Mouse (Mus musculus): ENCODE data around the gene Rap1gap2.

Rap1gap2 gene

GRCm38 (mm10) chr11:74610545-74611176 lies at the start of gene Rap1gap2:
Gene Rap1gap2 (minus strand): TSS chr11:74610915.
- in situ Hi-C loops (cut with MboI, MseI), result no loop called here

GRCm38 (mm10) chr11:74660336-74660735 lies 49.6 kb upstream of the Rap1gap2 start:
- in situ Hi-C loops (cut with MboI, MseI), result loop anchor here (5.0 kb wide), 1 partner anchor 52 kb away; no protein-coding TSS in a partner anchor

DNA sequence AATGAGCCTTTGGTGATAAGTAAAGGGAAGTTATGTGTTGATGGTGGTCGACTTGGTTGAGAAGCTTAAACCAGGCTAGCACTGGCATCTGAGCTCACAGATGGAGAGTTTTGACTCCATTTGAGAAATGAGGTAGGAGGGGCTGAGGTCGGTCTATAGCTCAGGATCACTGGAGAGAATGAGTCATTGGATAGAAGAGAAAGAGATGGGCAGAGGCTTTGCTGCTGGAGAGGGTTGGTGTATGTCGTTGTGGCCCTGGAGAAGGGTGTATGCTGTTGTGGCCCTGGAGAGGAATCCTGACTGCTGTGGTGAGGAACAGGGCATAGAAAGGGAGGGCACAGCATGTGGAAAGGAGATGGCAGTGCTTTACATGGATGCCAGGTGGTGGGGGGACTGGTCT lies 45.2 kb upstream of the Rap1gap2 start:
- in situ Hi-C loops (cut with MboI, MseI), result no loop called here

DNA sequence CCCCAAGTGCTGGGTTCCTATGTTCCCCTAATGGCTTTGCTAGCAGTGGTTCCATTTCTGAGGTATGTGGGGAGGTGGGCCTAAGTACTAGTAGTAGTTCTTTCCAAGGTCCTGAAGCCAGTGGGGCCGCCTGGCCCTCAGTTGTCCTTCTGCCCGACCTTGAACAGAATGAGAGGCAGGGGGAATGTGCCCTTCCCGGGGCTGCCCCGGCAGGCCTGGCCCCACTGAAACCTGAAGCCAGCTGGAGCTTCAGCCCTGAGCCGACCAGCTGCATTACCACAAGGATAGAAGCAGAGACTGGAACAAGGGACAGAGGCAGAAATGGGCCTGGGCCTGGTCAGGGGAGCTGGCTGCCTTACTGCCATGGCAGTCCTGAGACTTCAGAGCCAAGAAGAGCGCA lies 42.7 kb upstream of the Rap1gap2 start:
- in situ Hi-C loops (cut with MboI, MseI), result no loop called here

DNA sequence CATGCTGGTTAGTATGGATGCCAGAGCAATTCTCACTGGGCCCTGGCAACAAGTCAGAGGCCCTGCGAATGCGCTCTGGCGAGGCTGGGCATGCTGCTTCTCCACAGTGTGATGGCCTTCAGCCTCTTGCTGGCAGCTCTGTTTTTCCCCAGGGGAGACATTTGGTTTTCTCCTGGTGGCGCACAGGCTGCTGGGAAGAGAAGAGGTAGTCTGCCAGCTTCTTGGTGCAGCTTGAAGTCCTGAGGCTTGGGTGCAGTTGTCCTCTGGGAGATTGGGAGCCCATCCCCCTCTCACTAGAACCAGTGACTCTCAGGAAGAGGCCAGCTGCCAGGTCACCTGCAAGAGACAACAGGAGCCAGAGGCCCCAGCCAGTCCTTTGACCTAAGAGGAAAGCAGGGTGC lies 42.1 kb upstream of the Rap1gap2 start:
- in situ Hi-C loops (cut with MboI, MseI), result no loop called here

- in situ Hi-C loops (cut with MboI, MseI), result no loop called here
Observed at GRCm38 (mm10) chr11:74650576-74651100, 39.9 kb upstream of the Rap1gap2 start.

DNA sequence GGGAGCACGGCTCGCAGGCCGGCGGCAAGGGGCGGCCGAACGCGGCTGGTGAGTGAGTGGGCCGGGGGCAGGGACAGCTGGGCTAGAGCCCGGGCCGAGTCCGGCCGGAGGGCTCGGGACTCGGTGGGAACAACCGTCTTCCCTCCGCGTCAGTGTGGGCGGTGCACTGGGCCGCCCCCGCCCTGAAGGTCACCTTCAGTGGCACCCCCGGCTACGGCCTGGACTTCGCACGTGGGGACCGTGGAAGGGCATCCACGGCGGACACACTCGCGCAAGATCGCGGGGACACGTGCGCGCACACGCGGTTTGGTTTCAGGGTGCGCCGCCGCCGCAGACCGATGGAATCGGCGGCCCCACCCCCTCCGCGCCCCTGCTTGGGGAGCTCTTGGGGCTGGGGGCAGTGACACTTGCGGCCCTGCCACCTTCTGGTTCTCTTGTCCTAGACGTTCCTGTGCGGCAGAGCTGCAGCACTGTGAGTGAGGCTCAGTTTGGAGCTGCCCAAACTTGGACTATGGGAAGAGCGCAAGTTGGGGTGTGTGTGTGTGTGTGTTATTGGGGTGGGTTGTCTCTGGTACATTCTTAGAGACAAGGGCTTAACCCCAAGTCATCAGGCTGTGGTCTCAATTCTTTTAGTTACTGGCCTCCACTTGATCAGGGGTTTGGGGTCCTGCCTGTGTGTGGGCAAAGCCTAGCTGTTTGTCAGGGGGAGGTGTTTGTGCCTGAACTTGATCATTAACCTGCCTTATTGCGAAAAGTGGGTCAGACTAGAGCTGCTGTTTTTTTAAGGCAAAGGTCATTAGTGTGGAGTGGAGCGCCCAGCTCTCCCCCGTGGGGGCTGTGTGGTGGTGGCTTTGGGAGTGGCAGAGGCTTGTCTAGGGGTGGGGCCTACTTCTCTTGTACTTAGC lies 39.2 kb upstream of the Rap1gap2 start:
- in situ Hi-C loops (cut with MboI, MseI), result no loop called here

DNA sequence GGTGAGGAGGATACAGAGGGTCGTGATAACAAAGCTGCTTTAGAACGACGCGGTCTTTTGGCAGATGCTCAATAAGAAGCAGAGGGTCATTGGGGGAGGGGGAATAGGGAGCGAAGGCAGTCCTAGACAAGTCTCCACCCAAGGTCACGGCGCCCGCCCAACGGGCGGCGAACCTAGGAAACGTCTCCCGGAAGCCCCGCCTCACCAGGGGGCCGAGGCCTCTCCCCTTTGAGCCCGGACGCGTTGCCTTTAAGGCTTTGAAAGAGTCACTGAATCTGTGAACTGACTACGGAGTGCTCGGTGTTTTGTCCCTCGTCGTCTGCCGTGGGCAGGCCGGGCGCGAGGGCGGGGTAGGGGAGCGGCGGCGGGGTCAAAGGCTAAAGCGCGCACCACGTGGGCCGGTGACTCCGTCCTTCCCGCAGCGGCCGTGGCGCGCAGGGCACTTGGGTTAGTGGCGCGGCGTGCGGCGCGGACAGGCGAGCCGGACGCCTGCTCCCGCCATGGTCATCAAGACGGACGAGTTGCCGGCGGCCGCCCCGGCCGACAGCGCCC lies 38.5 kb upstream of the Rap1gap2 start, which contains the start of gene Cluh:
Cluh (plus strand) TSS at position 401 of the 552 bp plus-strand sequence.
- in situ Hi-C loops (cut with MboI, MseI), result no loop called here

- in situ Hi-C loops (cut with MboI, MseI), result no loop called here
Observed at GRCm38 (mm10) chr11:74648676-74649075, 38.0 kb upstream of the Rap1gap2 start.

GRCm38 (mm10) chr11:74647966-74648365 lies 37.3 kb upstream of the Rap1gap2 start:
- in situ Hi-C loops (cut with MboI, MseI), result no loop called here

GRCm38 (mm10) chr11:74639628-74640027 lies 28.9 kb upstream of the Rap1gap2 start:
- in situ Hi-C loops (cut with MboI, MseI), result no loop called here

DNA sequence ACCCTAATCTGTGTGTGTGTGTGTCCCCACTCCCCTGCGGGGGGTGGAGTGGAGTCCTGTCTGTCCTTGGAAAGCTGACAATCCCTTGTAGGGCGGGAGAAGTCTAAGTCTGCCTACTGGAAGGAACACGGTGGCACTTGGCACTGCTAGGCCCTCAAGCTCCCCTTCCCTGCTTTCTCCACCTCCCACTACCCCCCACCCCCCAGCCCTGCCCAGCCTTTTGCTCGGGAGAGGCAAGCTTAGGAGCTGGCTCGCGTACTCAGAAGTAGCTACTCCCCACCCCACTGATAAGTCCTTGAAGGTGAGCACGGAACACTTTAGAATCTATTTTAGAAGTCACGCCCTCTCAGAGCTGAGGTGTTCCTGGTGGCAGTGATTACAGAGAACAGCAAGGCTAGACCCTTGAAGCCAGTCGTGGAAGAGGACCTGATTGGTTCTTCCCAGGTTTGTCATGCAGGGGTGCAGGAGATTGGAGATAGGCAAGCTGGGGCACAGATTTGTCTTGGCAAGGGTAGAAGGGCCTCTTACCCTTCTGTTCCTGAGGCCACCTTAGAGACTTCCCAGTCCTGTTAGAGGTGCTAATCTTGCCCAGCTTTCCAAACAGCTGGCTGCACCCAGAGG lies 28.2 kb upstream of the Rap1gap2 start:
- in situ Hi-C loops (cut with MboI, MseI), result no loop called here

DNA sequence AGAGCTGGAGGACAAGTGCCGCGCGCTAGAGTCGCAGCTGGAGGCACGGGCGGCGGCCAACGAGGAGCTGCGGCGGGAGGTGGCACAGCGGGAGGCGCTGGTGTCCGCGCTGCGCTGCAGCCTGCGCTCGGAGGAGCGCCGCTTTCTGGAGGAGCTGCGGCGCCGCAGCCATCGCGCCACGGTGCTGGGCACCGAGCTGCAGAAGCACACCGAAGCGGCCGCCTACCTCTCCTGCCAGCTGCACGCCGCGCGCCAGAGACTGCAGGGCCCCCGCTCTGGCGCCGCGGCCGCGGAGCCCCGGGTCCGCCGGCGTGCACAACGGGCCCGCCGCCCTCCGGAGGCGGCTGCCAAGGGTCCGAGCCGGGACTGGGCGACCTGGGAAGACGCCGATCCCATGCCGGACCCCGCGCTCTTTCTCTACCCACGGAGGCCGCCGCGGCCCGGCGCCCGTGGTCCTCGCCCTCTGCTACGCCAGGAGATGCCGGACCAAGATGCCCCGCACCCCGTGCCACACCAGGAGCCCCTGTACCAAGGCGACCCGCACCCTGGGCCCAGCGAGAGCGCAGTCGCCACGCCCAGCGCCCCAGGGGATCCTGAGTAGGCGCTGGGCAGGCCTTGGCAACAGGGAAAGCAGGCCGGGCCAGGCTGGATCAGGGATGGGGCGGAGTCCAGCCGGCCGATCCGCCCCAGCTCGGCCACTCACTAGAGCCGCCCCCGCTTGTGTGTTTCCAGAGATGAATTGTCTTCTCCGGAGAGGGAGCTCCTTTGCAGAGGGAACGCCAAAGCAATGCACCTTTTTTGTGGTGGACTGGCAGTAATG lies 27.5 kb upstream of the Rap1gap2 start:
- in situ Hi-C loops (cut with MboI, MseI), result no loop called here

GRCm38 (mm10) chr11:74637486-74637885 lies 26.8 kb upstream of the Rap1gap2 start:
- in situ Hi-C loops (cut with MboI, MseI), result no loop called here

DNA sequence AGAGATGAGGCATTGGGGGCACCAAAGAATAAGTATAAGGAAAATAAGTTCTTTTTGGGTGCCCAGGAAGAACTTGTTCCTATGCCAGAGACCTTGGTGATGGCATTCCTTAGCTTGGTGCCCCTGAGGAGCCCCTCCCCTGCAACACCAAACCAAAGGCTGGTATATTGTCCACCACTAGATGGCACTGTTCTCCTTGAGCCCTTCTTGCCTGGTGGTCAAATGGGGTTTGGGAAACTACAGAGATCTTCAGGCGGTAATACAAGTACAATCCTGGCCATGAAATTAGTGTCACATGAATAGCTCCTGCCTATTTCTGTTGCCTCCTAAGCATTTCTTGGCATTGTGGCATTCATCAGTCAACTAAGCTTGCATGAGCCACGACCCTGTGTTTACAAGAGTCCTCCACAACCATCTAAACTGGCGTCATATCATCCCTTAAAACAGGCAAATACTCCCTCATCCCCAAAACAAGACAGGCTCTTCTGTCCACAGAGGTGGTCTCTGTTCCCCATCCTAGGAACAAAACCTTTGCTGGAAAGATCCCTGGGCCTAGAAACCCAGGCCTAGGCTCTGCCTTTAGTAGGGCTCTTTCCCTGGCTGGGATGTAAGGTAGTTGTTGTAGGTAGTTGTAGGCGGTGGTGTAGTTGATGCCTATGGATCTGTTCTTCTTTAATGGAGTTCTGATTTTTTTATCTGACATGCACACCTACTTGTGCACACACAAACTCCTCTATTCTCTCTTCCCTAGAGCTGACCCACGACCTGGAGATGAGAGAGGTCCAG lies 24.0 kb upstream of the Rap1gap2 start:
- in situ Hi-C loops (cut with MboI, MseI), result no loop called here

DNA sequence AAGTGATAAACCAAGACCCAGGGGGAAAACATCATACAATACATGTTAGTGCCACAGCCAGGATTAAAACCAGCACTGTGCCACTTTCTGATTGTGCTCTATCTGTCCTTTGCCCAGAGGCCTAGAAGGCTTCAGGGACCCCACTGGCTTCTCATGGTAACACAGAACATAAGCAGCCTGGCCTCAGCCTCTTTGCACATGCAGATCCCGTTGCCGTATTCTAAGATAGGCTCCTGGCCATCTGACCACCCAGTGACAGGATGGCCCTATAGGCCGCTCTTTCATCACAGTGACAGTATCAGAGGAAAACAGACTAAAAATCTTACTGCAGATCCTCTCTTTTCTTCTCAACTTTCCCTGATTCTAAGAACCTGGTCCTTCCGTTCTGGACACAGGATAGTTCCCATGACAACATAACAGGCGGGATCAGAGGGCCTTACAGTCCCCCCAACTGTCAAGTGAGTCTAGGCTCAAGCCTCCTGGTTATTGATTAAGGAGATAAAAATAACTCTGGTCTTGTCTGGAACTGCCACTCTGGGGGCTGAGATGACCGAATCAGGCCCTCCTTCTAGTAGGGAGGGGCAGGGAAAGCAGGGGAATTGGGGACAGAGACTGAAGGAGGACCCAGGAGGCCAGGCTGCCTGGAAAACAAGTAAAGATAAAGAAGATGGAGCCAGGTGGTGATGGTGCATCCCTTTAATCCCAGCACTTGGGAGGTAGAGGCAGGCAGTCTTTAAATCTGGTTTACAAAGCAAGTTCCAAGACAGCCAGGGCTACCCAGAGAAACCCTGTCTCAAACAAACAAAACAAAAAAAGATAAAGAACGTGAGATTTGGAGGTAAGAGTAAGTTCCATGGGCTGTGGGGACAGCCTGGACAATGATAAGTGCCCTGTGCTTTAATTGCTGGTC lies 21.4 kb upstream of the Rap1gap2 start:
- in situ Hi-C loops (cut with MboI, MseI), result no loop called here

DNA sequence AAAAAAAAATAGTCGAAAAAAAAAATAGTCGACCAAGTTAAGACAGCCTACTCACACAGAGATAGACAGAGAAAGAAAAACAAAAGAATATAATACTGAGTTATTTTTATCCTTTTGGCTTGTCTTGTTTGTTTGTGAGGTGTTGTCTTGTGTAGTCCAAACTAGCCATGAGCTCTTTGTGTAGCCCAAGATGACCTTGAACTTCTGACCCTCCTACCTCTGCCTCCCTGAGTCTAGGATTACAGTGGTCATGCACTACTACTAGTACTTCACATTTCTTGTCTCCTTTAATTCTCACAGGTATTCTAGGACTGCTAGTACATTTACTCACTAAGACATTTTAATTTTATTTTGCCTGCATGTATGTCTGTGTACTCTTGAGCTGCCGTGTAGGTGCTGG lies 16.8 kb upstream of the Rap1gap2 start:
- in situ Hi-C loops (cut with MboI, MseI), result no loop called here

DNA sequence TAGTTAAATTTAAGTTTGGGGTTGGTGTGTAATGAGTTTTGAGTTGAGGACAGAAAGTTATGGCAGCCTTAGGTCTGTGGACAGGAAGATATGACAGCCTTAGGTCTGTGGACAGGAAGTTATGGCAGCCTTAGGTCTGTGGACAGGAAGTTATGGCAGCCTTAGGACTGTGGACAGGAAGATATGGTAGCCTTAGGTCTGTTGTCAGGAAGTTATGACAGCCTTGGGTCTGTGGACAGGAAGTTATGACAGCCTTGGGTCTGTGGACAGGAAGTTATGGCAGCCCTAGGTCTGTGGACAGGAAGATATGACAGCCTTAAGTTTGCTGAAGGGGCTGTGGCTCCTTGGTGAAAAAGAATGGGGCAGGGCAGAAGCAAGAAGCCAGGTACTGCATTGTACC lies 14.6 kb upstream of the Rap1gap2 start:
- in situ Hi-C loops (cut with MboI, MseI), result no loop called here

DNA sequence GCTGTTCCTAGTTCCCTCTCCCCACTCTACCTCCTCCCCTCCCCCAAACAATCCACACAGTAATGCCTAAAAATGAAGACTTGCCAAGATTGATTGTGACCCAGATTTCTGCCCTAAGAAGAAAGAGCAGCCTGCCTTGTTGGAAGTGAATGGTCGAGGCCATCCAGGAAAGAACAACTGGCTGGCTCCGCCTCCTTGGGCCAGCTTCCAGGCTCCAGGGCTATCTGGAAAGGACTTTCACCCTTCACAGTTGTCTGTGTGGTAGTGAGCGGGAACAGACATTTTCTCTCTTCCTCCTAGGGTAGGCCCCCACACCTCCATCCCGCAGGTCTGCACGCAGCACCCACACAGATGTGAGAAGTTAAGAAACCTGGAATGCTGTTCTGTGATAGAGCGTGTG lies 13.0 kb upstream of the Rap1gap2 start:
- in situ Hi-C loops (cut with MboI, MseI), result no loop called here
